Mouse (Mus musculus) spleen, adult 2 months (tissue): ENCODE measurements around the gene Gse1.

Experiments
- CTCF ChIP-seq: fragments of 200-500 bp; IDR thresholded peaks from 2 replicates; pipeline ENCODE4 v1.5.1; 2011; ENCODE audit warnings: mild to moderate bottlenecking, inconsistent platforms; ENCODE audit not compliant: insufficient read depth, insufficient read length, insufficient replicate concordance; ENCODE audit errors: extremely low read depth
- POLR2A ChIP-seq: fragments of 200-500 bp; IDR thresholded peaks from 2 replicates; pipeline ENCODE4 v1.6.1; 2011; ENCODE audit warnings: low read depth, low read length, inconsistent platforms

DNA sequence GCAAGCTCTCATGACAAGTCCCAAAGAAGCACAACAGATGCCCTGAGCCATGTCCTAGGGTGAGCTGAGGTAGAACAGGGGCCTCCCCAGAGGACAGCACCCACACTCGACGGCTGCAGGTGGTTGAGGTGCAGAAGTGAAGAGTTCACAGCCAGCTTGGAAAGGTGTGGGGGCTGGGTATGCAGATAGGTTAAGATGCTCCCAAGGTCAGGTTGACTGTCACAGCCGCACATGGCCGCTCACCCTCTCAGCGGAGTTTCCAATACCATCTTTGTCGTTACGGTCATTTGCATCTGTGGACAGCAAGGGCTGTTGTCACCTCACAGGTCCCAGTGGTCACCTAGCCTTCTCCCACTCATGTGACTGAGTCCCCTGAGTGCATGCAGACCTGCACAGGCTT is 162.3 kb downstream of the Gse1 start:
- TF ChIP-seq CTCF (no peak), POLR2A (no peak)
